ENCODE assay signal across 33 mouse cellular contexts in genomic region chr12:54349403-54349802, GRCm38 (mm10).
"Had no signal": no experiment of that assay in that cellular context is flagged by ENCODE, and none has a peak within 500 bp of the region (broad histone marks: within the 10 kb centered on the region; RNA-seq: fewer than 3 reads in every experiment).

No protein-coding gene starts in this region.

- H3K4me3 ChIP-seq: heart, embryonic 10.5 days; heart, embryonic 12.5 days; heart, embryonic 13.5 days; heart, embryonic 15.5 days; hindbrain, embryonic 10.5 days; hindbrain, embryonic 12.5 days; hindbrain, embryonic 13.5 days; hindbrain, embryonic 15.5 days; kidney, embryonic 15.5 days; layer of hippocampus, adult 2 months; left cerebral cortex, adult 2 months had no signal

- H3K27ac ChIP-seq: heart, embryonic 10.5 days; heart, embryonic 15.5 days; hindbrain, embryonic 10.5 days; hindbrain, embryonic 12.5 days; hindbrain, embryonic 13.5 days; hindbrain, embryonic 14.5 days; hindbrain, embryonic 15.5 days; hindbrain, postnatal 0 days; kidney, embryonic 15.5 days; kidney, postnatal 0 days; layer of hippocampus, adult 2 months; left cerebral cortex, adult 2 months had no signal

- H3K9me3 ChIP-seq: heart, embryonic 10.5 days; heart, embryonic 12.5 days; heart, embryonic 13.5 days; heart, embryonic 15.5 days; hindbrain, embryonic 10.5 days; hindbrain, embryonic 12.5 days; hindbrain, embryonic 13.5 days; hindbrain, embryonic 15.5 days; kidney, embryonic 15.5 days had no signal

- DNase-seq: heart, postnatal 10 days; heart, postnatal 14 days; heart, postnatal 36 days; heart, postnatal 4 days; kidney, adult 11 months; kidney, adult 18-20 months; kidney, adult 2 months; kidney, adult 8-10 months; kidney, adult 9 months; kidney, postnatal 10 days; kidney, postnatal 14 days; kidney, postnatal 36 days; kidney, postnatal 4 days; layer of hippocampus, adult 9-11 months; layer of hippocampus, postnatal 36 days had no signal

- ATAC-seq: hindbrain, embryonic 16.5 days; hindbrain, postnatal 0 days; inflammation-experienced regulatory T-cells, adult 6 months; intestine, postnatal 0 days had no signal

- H3K9ac ChIP-seq: heart, embryonic 12.5 days; heart, embryonic 13.5 days; heart, embryonic 15.5 days; hindbrain, embryonic 12.5 days; hindbrain, embryonic 13.5 days; hindbrain, embryonic 14.5 days; hindbrain, embryonic 15.5 days; kidney, embryonic 15.5 days had no signal

- H3K4me2 ChIP-seq: heart, embryonic 11.5 days; heart, embryonic 12.5 days; heart, embryonic 13.5 days; heart, embryonic 15.5 days; hindbrain, embryonic 12.5 days; hindbrain, embryonic 13.5 days; hindbrain, embryonic 14.5 days; hindbrain, embryonic 15.5 days; kidney, embryonic 15.5 days had no signal

- H3K27me3 ChIP-seq: heart, embryonic 12.5 days; heart, embryonic 13.5 days; heart, embryonic 15.5 days; hindbrain, embryonic 12.5 days; hindbrain, embryonic 13.5 days; hindbrain, embryonic 15.5 days; kidney, embryonic 15.5 days had no signal

- H3K36me3 ChIP-seq: heart, embryonic 10.5 days; heart, embryonic 12.5 days; heart, embryonic 13.5 days; heart, embryonic 15.5 days; hindbrain, embryonic 10.5 days; hindbrain, embryonic 12.5 days; hindbrain, embryonic 13.5 days; hindbrain, embryonic 15.5 days; kidney, embryonic 15.5 days had no signal
